Mouse (Mus musculus) activated CD4-positive, CD25-positive, alpha-beta regulatory T cell (primary cell): Measurements from ENCODE around the gene Vdac2. TPM values are rescaled to one million over a fixed set of nuclear protein-coding genes. Genes with fewer than 3 reads are reported as not detected.

Experiments used
- polyA plus RNA-seq, 2 experiments: library from polyadenylated mRNA; unstranded; fragments of 100-300 nt; shearing (Covaris generic); gene quantifications; one replicate each; pipeline ENCODE4 v1.2.1; 2017

Vdac2 gene
- 100 to 1,000 TPM; 183 to 223 TPM for polyA plus RNA-seq

DNA sequence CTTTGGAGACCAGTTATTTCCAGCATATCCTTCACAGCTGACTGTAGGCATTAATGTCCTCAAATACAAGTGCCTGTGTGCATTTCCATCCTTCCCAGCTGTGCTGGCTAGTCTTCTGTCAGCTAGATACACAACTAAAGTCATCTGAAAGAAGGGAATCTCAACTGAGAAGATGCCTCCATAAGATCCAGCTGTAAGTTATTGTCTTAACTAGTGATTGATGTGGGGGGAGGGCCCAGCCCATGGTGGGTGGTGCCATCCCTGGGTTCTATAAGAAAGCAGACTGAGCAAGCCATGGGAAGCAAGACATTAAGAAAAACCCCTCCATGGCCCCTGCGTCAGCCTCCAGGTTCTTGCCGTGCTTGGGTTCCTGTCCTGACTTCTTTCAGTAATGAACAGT, at the start of gene Vdac2:
Gene Vdac2 (plus strand): TSS at position 301 of the 400 bp plus-strand sequence.

DNA sequence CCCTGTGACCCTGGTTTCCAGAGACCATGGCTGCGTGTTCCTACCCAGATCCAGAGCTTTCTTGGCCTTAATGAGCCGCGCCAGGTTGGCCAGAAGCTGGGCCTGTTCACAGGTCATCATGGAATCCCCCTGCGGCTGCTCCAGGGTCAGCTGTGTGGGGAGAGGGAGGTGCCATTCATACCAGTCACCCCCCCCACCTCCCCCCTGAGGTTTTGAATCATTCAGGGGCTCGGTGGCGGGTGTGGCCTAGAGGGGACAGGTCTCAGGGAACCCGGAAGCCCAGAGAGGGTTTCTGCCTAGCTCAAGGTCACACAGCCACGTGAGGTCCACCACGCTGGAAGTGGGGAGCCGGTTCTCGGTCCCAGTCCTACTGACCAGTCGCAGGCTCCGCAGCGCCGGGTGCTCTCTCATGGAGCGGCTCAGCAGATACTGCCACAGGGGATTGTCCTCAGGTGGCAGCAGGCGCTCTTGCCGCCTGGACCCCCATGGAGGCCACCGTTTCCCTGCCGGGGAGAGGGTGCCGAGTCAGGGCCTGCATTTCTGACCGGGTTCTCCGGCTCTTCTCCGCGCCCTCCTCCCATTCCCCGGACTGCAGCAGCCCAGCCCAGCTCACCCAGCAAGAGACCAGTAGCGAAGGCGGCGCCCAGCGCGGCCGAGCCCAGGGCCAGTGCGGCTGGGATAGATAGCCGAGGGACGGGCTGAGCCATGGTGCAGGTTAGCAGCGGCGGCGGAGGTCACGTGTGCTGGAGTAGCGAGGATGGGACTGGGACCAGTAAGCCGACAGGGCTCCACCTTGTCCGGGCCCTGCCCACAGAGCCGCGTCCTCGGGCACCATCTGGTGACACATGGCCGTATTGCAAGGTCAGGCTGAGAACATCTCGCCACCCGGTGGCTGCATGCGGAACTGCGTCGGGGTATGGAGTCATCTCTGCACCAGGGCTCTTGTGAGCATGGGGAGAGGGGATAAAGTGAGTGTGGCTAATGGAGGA, 23.4 kb downstream of the Vdac2 start, which contains the start of gene Comtd1:
Gene Comtd1 (minus strand): TSS at position 812 of the 989 bp plus-strand sequence.

Other genes starting within 250 kb of the Vdac2 start
- not detected for gene Dupd1, start 110.7 kb upstream of the Vdac2 start, polyA plus RNA-seq
- gene Samd8, start 74.7 kb upstream of the Vdac2 start, polyA plus RNA-seq: 1 to 10 TPM; 7.5 to 8.8 TPM
- gene Dusp13, start 74.1 kb upstream of the Vdac2 start, polyA plus RNA-seq: under 1 TPM in 1 of 2 experiments, not detected in 1; 0.16 TPM
- gene Comtd1, start 23.7 kb downstream of the Vdac2 start, polyA plus RNA-seq: 10 to 100 TPM; 24.7 to 36.6 TPM
- gene Zfp503, start 164.4 kb downstream of the Vdac2 start, polyA plus RNA-seq: under 1 TPM in 1 of 2 experiments, not detected in 1; 0.04 TPM
- gene Lrmda, start 194.5 kb downstream of the Vdac2 start, polyA plus RNA-seq: under 1 TPM in 1 of 2 experiments, not detected in 1; 0.54 TPM